Mouse (Mus musculus) c-Kit-positive CD71-negative TER-119-negative erythroid progenitor cells, embryonic 14.5 days (primary cell): Measurements from ENCODE around the gene Tnfrsf23.
"Not testable (repeated sequence)": the region's sequence is repeated elsewhere in the genome, so short reads cannot be mapped to it uniquely, and the experiment has no call there.

ENCODE experiments used
- DNase-seq: peaks from one replicate; pipeline ENCODE4 v3.0.0-alpha.2; 2013; ENCODE audit warnings: low read depth

Gene Tnfrsf23

DNA sequence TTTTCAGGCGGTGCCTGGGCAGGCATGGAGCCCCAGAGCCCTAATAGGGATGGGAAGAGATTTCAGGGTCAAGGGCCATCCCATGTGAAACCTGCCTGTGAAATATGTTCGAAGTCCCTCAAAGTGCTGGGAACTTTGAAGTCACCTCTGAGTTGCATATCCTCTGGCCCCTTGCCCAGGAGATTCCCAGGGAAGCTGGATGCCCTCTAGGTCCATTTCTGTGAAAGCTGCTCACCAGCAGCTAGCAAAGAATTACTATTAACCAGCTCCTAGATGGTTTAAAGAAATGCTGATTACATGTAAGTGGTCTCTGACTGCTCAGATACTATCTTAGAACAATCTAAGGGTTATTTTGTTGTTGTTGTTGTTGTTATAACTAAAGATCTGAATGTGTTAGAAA is 1.1 kb downstream of the Tnfrsf23 start:
- not testable (repeated sequence) for DNase-seq

DNA sequence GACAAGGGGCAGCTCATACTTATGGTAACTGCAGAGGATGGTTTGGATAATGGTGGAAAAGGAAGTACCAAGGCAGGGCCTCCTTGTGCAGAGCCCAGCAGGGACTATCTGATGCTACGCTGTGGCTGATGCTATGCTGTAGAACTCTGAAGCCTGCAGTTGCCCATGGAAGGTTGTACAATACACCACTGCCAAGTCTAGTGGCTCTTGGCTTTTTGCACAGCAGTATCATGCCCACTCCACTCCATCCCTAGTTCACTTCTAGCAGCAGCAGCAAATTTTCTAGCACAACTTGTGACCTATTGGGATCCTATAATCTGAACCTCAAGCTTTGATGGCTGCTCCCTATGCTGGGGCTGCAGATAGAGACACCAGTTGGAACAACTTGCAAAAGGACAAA is 4.1 kb downstream of the Tnfrsf23 start:
- DNase-seq: no peak

DNA sequence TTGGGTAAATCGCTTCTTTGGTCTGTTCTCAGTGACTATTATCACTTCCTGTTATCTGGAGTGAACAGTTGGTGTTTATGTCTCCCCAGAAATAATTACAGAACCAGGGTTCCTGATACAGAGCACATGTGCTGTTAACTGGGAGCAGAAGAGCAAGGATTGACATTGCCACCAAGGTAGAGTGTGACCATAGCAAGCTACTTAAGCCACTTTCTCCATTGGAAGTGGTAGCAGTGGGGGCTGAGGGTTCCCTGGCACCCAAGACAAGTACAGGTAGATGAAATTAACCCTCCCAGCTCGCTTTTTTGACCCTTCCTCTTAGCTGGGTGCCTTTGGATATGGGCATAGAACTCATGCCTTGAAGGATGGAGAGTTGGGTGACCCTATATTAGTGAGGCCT is 4.8 kb downstream of the Tnfrsf23 start:
- not testable (repeated sequence) for DNase-seq

DNA sequence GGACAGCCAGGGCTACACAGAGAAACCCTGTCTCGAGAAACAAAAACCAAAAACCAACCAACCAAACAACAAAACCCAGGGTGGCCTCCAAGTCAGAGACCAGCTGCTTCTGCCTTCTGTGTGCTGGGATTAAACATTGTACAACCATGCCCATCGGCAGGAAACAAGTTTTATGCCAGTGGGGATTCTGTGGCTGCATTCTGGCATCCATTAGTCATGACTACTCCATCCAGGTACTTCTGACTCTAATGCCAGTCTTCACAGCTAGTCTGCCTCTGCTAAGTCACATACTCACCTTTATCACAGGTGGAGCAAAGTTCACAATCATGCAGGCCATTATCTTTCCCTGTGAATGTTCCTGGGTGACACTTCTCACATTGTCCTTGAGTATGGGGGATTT is 6.0 kb downstream of the Tnfrsf23 start:
- not testable (repeated sequence) for DNase-seq

DNA sequence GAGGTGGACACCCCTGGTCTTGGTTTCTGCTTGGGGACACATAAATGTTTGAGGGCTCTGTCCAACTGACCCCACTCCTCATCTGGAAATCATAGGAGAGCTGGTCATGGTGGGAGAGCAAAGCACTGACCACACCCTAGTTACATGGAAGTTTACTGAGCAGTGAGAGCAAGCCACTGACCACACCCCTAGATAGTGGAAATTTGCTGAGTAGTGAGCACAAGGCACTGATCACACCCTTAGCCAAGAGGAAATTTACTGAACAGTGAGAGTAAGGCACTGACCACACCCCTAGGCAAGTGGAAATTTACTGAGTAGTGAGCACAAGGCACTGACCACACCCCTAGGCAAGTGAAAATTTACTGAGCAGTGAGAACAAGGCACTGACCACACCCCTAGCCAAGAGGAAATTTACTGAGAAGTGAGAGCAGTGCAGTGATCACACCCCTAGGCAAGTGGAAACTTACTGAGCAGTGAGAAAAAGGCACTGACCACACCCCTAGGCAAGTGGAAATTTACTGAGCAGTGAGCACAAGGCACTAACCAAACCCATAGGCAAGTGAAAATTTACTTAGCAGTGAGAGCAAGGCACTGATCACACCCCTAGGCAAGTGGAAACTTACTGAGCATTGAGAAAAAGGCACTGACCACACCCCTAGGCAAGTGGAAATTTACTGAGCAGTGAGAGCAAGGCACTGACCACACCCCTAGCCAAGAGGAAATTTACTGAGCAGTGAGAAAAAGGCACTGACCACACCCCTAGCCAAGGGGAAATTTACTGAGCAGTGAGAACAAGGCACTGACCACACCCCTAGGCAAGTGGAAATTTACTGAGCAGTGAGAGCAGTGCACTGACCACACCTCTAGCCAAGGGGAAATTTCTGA is 19.0 kb downstream of the Tnfrsf23 start:
- DNase-seq: no peak

DNA sequence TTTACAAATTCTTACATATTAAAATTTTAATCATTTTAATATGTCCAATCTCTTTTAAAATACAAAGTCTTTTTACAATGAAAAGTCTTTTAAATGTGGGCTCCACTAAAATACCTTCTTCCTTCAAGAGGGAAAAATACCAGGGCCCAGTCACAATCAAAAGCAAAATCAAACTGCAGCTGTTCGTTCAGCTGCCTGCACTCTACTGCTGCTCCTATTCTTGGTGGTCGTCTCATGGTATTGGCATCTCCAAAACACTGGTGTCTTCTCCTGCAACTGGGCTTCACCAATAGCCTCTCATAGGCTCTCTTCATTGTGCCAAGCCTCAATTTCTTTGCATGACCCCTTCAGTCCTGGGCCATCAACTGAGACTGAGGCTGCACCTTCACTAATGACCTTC is 22.2 kb downstream of the Tnfrsf23 start:
- no peak for DNase-seq

DNA sequence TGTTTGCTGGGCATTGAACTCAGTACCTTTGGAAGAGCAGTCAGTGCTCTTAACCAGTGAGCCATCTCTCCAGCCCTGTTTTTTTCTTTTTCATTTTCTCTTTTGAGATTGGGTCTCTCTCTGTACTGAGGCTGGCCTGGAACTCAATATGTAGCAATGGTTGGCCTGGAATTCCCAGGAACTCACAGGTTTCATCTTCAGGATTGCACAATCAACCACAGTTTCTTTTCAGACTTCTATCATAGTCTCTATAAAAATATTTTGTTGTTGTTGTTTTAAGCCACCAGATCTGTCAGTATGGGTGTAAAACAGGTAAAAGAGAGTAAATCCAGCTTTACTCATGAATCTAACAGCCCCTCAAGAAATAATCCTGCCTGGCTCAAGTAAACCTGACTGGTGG is 24.9 kb downstream of the Tnfrsf23 start:
- no peak for DNase-seq

DNA sequence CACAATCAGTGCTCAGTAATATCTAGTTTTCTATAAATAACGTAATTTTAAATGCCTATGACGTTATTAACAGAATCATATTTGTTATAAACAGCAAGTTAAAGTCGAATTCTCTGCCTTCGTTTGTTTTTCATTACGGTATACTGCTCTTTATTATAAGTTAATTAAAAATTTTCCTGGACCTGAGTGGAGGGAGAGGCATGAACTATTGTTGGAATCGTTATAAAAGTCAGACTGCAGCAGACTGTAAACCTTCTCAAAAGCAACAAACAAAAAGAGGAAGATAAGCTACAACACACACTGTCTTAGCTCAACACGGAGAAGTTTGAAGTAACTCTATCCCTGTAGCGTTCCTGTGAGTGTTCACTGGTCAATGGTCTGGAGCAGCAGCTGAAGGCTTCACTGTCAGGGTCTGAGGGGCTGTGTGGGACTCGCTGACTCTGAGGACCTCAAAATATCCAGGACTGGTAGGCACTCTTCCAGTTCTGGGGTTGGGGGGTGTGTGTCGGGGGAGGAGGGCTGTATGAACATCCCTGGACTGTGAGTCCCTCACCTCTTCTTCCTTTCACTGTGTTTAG is 35.8 kb downstream of the Tnfrsf23 start:
- not testable (repeated sequence) for DNase-seq

DNA sequence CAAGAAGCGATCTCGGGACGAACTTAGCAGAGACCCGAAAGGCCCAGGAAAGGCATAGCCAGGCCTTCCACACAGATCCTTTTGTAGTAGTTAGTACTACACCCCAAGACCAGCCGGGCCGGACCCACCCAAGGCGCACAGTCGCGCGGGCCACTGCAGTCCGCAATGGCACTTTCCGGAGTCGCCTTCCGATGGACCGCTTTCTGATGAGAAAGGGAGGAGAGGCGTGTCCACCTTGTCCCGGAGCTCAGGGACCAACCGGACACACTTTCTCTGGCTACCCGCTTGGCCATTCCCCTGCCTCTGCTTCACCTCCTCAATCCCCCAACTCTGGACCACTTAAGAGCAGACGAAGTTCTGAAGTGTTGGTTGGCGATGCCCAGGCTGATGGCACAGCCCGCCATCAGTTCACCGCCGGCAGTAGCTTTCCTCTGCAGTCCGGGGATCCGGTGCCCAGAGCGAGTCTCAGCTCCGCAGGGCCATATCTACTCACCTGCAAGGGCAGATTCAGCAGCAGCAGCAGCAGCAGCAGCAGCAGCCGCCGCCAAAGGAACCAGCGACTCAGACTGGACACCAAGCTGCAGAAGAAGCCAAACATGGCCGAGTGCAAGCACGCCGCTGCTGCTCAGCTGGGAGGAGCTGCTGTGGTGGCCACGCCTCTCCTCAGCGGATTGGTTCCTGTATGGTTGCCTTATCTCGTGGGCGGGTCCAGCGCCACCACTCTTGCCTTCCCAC is 36.5 kb downstream of the Tnfrsf23 start, which contains the start of gene Tnfrsf22:
Gene Tnfrsf22, minus strand, starts transcription at position 628 of the 735 bp plus-strand sequence.
- peak; percentile 65 for DNase-seq

DNA sequence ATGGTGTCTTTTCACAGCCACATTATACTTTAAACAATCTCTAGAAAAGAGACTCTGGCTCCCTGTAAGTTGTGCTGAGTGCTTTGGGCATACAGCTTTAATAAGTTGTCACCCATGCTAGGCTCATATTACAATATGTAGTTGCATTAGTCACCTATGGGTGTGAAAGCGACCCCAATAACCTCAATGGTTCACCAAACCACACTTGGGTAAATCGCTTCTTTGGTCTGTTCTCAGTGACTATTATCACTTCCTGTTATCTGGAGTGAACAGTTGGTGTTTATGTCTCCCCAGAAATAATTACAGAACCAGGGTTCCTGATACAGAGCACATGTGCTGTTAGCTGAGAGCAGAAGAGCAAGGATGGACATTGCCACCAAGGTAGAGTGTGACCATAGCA is 41.7 kb downstream of the Tnfrsf23 start:
- DNase-seq: not testable (repeated sequence)

DNA sequence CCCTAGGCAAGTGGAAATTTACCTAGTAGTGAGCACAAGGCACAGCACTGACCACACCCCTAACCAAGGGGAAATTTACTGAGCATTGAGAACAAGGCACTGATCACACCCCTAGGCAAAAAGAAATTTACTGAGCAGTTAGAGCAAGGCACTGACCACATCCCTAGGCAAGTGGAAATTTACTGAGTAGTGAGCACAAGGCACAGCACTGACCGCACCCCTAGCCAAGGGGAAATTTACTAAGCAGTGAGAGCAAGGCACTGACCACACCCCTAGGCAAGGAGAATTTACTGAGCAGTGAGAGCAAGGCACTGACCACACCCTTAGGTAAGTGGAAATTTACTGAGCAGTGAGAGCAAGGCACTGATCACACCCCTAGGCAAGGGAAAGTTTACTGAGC is 49.0 kb downstream of the Tnfrsf23 start:
- no peak for DNase-seq

DNA sequence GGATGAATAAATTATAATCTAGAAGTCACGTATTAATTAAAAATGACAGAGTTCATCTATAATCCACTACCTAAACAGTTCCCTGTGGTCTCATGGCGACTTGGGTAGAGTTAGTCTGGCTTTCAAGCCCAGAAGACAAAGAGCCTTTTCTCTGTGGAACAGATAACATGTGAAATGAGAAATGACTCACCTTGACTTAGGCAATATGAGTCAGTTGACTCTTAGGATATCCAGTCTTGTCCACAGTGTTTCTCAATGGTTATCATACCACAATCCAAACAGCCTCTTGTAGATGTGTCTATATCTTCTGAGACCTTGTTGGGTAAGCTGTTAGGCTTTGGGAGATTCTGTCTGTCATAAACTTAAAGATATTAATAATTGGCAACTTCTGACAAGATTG is 54.2 kb downstream of the Tnfrsf23 start:
- no peak for DNase-seq

DNA sequence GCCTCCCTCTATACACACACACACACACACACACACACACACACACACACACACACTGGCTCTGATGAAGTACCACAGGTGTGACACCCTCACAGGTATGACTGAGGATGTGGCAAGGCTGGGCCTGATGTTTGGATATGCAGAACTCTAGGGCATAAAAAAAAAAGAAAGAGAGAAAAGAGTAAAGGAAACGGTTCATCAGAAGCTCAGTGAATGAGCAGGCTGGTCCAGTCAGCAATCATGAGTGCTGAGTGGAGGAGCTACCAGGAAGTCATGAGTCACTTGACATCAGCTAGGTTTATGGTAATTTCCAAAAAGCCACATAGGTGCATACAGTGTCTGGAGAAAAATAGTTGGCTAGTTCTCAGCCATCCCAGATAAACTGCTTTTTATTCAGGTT is 56.2 kb downstream of the Tnfrsf23 start:
- no peak for DNase-seq

DNA sequence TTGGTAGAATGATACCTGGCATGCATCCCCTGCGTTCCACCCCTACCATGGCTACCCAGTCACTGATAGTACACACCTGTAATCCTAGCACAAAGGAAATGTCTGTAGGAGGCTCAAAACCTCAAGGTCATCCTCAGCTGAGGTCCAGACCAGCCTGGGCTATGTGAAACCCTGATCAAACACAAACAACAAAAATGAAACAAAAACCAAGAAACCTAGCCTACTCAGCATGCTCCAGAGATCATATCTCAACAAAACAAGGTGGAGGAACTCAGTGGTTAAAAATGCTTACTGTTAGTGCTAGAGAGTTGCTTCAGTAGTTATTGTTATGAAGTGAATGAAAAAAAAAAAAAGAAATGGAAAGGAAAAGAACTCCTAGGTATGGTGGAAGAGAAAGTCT is 57.1 kb downstream of the Tnfrsf23 start, which contains the start of gene Tnfrsf26:
Gene Tnfrsf26, minus strand, starts transcription at position 183 of the 400 bp plus-strand sequence.
- DNase-seq: no peak

DNA sequence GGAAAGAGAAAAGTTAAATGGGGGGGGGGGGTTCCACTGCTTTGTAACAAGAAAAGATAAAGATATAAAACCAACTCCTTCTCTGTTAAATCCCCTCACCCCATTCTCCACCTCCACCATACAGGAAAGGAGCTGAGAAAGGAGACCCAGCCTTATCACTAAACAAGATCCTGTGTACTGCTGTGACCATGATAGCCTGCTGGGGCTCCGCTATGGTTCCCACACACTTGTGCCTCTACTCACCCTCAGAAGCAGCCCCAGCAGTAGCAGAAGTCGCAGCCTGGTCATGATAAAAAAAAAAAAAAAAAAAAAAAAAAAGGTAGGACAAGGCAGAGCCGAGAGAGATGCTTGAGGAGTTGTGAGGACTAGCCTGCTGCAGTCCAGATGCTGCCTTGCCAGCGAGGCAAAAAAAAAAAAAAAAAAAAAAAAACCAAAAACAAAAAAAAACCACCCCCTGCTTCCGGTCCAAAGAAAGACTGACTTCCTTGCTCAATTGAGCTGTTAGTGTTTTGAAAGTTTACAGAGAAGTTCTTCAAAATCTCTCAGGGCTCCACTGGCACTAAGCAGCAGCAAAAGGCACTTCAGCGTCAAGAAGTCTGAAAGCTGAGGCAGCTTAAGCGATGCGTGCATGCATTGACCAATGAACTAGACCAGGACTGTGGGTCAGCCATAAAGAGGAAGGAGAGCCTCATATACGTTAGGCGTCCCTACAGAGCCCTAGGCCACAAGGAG is 58.0 kb downstream of the Tnfrsf23 start:
- DNase-seq: no peak

DNA sequence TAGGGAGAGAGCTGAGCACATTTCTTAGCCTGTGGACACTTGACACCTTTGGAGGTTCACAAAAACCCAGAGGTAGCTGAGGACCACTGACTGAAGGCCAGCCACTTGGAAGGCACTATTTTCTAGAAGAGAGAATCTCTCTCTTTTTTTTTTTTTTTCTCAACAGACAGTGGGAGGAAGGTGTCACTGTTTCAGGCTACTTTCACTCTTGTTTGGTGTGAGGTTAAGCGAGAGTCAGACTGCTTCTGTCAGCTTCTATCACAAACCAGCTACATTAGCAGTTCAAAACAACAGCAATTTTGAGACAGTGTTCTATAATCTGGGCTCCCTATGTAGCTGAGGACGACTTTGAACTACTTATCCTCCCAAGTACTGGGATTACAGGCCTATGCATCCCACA is 59.5 kb downstream of the Tnfrsf23 start:
- DNase-seq: no peak

DNA sequence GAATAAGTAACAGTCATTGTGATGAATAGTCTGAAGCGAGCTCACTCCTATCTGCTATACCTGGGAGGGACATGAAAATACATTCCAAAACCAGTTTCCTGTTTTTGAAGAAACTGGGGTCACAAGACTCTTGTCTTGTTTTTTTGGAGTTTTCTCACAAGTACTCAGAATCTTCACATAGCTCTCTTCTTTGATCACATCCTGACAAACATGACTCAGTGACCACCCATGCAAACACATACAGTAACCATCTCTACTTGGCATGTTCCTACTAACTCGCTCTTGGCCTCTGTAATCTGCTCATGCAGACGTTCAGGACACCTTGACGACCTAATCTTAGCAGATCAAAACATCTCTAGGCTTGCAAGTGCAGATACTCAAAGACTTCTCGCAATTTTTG is 60.5 kb downstream of the Tnfrsf23 start:
- DNase-seq: no peak

DNA sequence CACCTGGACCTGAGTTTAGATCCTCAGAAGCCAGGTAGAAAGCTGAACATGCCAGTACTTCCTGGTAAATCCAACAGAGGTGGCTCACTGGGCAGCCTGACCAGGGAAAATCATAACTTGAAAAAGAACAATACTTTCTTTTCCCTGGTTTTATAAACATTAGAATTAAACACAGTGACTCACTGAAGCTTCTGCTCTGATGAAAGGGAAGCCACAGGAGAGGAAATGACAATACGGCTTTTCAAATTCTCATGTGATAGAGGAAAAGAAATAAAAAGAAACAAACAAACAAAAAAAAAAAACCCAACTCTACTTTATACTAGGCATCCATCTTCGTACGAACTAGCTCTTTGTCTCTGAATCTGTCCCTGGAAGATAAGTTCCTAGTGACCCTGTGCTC is 61.1 kb downstream of the Tnfrsf23 start:
- DNase-seq: no peak

DNA sequence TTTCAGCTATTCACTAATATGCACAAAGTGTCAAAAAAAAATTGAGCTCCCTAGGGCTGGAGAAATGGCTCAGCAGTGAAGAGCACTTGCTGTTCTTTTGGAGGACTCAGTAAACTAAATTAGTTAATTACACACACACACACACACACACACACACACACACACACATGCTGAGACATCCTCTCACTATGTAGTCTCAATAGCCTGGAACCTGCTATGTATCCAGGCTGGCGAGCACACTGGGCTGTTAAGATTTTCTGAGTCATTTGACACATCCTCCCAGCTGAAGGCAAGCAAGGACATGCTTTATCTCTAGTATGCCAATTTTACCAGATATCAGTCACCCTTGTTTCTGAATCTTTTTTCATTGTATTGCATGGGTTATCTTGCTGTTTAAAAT is 64.7 kb downstream of the Tnfrsf23 start:
- no peak for DNase-seq
